Mouse (Mus musculus): Measurements from ENCODE around the gene Pde6c.

The Pde6c gene

DNA sequence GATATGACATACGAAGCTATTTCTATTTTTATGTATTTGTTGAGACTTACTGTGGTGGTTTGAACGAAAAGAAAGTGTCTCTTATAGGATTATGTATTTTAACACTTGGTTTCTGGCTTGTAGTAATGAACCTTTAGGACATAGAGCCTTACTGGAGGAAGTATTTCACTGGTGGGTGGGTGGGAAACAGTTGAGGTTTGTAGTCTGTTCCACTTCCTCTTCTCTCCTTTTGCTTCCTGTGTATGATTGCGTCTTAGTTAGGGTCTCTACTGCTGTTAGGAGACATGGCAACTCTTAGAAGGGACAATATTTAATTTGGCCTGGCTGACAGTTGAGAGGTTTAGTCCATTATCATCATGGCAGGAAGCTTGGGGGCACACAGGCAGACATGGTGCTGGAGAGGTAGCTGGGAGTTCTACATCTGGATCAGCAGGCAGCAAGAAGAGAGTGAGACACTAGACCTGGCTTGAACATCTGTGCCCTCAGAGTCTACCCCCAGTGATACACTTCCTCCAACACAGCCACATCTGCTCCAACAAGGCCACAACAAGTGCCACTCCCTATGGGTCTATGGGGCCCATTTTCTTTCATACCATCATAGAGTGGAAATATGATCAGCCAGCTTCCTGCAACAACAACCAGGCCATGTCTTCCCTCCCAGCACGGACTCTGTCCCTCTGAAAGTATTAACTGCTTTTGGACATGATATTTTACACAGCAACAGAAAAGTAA lies 11.1 kb downstream of the Pde6c start:
- 68% methylated on average over 4 of the region's 4 CpGs for WGBS

DNA sequence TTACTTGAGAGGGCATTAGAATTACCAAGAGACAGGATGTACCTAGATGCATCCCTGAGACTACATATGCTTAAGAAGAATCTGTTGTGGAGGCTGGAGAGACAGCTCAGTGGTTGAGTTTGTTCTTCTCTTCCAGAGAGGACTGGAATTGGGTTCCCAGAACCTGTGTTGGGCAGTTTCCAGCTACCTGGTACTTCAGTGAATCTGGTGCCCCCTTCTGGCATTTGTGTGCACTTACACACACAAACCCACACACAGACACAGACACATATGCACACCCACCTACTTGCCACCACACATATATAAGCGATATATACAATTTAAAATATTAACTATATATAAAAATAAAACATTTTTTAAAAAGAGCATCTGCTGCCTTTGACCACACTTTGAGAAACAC lies 23.7 kb downstream of the Pde6c start:
- 66% methylated on average over 1 of the region's 1 CpGs for WGBS

DNA sequence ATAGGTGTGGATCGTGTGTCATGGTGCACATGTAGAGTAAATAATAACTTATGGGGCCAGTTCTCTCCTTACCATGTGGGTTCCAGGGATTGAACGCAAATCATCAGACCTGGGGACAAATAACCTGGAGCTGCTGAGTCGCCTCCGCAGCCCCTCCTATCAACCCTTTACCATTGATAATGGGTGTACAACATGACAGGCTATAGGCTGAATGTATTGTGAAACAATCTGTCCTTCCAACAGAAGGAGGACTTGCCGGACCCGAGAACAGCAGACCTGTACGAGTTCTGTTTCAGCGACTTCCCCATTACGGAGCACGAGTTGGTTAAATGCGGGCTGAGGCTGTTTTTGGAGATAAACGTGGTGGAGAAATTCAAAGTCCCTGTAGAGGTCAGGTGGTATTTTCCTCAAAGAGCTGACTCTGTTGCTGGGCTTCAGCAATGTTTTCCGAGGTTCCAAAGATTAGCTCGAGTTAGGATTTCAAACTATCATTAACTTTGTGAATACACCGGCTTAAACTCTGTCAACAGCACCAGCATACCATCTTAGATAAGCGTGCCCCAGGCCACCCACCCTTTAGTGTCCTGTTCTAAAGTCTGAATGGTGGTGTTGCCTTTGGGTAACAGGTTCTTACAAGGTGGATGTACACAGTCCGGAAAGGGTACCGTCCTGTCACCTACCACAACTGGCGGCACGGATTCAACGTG lies 29.2 kb downstream of the Pde6c start:
- WGBS, result 92% methylated on average over 21 of the region's 21 CpGs

DNA sequence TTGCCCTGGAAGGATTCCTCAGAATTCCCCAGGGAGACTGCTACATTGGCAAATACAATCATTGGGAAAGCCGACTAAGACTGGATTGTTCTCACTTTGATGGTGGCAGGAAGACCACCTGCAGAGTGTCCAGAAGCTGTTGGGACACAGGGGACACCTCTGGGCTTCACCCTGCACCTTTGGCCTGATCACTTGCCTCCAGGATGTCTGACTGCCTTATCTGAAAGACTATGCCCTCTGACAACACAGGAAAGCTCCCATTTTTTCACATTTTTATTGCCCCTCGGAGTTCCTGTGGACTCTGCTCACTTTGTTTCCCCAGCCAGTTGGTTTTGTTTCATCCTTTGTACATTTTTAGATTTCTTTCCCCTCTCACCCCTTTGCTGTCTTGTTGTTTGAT lies 32.1 kb downstream of the Pde6c start:
- 52% methylated on average over 2 of the region's 2 CpGs for WGBS

DNA sequence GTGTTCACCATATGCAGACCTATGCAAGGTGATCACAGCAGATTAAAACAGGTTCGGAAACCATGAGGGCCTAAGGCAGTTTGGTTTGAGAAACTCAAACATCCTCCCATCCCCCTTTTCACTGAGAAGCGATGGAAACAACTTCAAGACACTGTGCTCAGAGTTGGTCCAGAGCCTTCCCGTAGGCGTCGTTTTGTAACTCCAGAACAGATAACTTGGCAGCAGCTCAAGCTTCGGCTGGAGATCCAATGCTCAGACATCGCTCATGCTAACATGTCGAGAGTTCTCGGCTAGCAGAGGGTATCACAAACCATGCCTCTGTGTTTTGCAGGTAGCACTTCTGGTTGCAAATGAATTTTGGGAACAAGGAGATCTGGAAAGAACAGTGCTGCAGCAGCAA lies 47.1 kb downstream of the Pde6c start:
- 67% methylated on average over 9 of the region's 9 CpGs for WGBS

DNA sequence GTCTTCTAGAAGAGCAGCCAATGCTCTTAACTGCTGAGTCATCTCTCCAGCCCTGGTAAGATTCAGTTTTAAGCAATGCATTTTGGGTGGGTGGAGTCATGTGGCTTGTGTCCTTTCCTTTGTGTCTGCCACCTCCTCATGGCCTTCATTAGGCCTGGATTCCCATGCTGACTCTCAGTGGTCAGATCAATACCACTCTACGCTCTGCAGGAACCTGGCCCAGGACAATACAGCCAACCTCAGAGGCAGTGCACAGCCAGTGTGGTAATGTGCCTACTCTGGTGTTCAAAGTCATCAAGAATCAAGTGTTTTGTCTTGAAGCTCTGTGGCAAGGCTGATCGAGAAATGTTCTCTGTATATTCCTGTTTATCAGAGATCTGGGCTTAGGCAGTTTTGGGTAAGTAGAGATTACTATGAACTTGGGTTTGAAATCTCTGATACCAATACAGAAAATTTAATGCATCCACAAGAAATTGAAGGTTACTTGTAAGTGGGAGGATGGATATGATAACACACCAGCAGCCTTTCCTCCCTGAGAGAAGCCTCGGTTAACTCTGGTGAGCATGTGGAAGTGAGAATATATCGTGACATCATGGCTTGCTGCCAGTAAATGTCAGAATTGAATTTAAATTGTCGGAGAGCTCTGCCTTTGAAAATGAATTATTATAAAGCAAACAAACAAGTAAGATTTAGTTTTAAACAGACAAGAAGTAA lies 54.2 kb downstream of the Pde6c start:
- 67% methylated on average over 5 of the region's 5 CpGs for whole genome bisulfite sequencing

DNA sequence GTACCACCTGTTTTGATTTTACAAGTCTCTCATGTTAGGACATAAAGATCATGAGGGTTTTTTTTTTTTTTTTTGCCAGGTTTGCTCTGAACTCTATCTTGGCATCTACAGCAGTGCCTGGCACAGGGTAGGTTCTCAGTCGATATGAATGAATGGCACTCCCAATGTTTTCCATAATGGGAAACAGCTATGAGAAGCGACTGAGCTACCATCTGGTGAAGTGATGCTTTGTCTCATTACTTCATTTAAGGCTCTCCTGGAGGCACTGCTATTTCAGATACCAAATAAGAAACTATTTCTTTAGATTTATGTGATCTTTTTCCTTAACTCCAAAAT lies 54.7 kb downstream of the Pde6c start:
- WGBS, result 37% methylated on average over 2 of the region's 2 CpGs

DNA sequence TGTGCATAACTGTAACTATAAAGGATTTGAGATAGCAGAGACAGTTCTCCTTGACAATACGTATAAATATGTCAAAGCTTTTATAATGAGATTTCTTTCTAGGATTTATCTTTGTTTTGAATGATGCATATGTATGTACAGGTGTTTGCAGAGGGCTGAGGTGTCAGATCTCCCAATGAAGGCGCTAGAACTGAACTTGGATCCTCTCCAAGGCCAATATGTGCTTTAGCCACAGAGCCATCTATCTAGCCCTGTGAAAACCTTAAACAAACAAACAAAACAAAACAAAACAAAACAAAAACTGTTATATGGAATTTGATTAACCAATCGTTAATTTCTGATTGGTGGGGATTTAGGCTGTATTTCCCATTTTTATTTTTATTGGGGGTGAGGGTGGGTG lies 58.0 kb downstream of the Pde6c start:
- WGBS, result 84% methylated on average over 3 of the region's 3 CpGs

DNA sequence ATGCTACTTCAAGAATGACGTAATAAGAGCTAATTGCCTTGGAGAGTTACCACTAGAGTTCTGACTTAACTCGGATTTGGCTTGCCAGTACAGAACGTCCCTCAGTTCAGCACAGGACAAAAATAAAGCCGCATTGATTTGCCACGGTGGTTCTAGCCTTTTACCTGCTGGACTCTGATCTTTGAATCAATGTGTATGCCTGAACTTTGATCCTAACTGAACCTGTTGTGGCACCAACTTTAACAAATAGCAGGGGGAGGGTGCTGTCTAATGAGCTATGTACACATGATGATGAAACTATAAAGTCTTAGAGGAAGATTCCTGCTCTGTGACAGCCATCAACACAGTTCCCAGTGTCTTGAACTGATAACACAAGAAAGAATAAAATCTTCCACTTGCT lies 58.9 kb downstream of the Pde6c start:
- WGBS, result 84% methylated on average over 5 of the region's 5 CpGs

DNA sequence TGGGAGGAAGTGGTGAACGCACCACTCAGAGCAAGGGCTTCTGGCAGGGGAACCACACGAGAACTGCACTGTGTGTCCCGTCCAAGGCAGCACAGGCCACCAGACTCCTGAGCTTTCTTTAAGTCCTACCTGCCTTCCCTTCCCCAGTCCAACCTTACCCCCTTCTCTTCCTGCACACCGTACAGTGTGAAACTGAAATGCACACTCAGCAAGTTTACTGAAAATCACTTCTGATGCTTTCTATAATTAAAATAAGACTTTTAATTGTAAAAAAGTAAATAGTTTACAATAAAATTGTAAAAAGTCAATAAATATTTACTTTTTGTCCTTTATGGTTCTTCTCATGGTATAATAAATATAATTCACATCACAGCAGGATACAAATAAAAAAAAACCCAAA lies 62.7 kb downstream of the Pde6c start:
- 97% methylated on average over 4 of the region's 4 CpGs for WGBS

DNA sequence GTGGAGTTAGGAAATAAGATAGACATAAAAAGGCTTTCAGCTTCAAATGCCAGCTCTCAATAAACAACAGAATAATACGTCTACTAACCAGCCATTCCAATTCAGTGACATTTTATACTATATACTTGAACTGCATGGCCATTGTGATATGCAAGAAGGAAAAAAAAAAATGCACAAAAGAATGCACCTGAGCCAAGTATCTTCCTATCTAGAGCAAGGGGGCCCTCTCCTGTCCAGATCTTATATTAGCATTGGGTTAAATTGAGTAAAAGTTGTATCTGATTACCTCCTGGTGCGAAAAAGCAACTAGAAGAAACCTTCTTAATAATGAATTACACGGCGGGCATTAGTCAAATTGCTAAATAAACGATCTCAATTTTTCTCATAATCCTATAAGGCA lies 66.2 kb downstream of the Pde6c start:
- WGBS, result 82% methylated on average over 5 of the region's 5 CpGs

DNA sequence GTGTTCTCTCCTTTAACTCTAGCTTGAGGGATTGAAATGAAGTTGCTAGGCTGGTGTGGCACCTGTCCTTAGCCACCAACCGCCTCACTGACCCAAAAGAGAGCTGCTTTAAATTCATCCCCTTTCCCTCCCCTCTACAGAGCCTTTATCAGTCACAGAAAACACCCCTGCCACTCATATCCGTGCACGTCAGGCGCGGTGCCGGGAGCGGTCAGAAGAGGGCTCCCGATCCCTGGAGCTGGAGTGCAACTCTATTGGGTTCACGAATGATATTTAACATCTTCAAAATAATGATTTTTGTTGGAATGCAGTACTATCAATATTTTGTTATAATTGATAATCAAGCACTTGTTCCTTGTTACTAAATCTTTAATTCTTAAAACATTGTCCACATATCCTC lies 74.1 kb downstream of the Pde6c start:
- WGBS, result 56% methylated on average over 9 of the region's 9 CpGs

DNA sequence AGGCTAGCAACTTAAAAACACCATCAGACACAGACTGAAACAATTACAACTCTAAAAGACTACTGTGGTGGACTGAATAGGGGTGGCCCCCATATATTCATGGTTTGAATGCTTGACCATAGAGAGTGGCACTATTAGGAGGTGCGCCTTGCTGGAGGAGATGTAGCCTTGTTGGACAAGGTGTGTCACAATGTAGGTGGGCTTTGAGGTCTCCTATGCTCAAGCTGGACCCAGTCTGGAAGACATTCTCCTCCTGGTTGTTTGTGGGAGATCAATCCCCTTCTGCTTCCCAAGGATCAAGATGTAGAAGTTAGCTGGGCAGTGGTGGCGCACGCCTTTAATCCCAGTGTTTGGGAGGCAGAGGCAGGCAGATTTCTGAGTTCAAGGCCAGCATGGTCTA lies 85.1 kb downstream of the Pde6c start:
- WGBS, result 98% methylated on average over 3 of the region's 3 CpGs

DNA sequence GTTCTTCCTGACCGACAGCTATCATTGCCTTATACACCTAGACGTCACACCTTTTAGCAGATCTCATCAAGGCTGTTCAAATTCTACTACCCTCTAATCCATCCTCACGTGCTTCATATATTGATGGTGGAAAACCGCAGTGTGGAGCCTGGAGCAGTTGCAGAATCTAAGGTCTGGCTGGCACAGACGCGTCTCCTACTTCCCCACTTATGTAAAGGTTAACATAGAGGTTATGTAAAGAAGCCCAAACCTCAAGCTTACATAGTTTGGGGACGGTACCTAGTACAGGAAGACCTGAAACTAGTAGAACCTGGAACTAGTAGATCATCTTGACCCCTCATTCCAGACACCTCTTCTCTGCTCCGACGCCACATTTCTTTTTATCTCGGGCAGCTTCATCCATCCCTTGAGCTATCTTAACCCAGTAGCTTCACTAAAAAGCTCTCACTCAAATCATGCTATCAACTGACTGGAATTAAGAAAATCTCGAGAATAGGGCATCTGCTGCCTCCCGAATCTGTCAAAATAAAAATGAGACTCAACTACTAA lies 90.8 kb downstream of the Pde6c start:
- WGBS, result 6% methylated on average over 12 of the region's 12 CpGs

DNA sequence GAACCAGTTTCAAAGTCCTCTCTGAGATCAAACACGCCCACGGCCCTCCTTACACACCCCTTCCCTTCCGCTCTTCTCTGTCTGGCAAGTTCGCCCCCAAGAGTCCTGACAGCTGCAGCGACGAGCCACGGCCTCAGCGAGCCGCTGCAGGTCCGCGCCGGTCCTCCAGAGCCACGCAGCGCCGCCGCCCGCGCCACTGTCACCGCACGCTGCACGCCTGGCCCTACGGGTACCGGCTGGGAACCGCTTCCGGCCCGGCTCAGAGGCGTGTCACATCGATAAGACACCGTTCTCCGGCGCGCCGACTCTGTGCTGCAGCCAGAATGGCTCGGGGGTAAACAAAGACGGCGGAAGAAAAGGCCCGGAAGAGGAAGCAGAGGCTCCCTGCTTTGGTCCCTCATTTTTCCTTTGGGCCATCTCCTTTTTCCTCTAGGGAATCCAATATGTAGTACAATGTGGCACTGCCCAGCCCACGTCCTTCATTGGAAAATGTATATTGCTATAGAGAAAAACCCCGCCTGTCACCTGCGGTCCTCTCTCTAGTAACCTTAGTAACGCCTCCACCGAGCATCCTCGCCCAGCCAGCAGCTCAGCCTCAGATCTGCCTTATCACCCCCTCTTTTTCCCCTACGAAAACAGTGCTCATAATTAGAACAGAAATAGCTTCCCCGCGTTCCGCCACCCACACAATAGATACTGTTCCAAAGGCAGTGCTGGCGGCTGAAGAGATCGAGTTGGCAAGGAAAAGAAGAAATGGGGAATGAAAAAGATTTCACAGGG lies 91.5 kb downstream of the Pde6c start, which contains the start of gene Fra10ac1:
Gene Fra10ac1, minus strand, starts transcription at position 252 of the 780 bp plus-strand sequence.
- WGBS, result under 1% methylated on average over 49 of the region's 49 CpGs

DNA sequence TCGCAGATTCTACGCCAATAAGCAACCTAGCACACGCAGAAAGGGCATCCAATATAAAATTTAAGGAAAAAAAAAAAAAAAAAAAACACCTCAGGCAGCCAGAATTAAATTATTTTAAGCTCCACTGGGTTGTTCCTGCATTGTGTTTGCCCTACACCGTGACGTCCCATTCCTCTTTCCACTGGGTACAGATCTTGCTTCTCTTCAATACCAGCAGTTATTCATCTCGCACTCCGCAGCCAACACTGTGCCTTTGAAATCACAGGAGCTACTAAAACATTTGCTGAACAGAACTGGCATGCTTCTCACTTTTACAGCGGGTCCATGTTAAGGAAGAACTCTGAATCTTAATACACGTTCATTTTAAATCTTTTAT lies 92.1 kb downstream of the Pde6c start:
- 4% methylated on average over 9 of the region's 9 CpGs for WGBS

DNA sequence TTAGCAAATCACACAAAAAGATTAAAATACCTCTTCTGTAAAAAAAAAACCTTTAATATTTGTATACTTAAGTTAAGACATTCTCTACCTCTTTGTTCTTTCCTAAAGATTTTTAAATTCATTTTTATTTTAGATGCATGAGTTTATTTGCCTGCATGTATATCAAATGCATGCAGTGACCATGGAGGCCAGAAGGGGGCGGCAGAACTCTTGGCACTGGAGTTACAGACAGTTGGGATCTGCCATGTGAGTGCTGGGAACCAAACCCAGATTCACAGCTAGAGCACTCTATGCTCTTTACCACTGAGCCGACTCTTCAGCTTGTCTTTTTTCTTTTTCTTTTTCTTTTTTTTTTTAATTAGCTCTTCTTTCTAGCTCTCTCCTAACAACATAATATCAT lies 96.1 kb downstream of the Pde6c start:
- WGBS, result 54% methylated on average over 2 of the region's 2 CpGs

DNA sequence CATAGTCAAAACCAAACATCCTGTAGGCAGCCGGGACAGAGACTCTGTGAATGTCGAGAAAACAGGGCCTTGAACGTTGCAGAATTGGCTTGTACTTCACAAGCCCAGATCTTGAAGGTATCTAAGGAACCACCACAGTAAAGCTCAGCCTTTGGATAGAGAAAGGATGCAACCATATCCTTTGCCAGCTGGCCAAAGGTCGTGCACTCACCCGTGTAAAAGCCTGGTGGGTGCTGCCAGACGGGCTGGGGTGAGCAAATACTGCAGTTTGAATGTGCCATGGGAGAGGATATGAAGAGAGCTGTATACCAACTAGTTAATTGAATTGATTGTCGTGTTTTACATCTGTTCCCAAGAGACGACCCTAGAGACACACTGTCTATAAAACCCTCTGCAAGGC lies 99.5 kb downstream of the Pde6c start:
- 64% methylated on average over 8 of the region's 8 CpGs for WGBS

DNA sequence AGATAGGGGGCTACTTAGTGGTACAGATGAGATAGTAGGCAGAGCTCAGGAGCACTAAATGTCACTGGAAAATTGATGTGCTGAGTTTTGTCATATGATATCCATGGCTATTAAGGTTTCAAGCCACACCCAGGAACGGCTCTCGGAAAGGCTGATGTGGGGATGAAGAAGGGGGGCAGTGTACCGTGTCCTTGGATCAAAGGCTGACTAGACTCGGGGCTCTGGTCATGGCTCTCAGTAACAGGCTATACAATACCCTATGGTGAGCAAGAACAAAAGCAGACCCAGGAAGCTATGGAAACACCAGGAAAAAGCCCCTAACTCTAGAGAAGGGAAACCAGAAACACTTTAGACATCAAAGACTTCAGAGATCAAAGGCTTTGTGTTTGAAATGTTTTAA lies 99.9 kb downstream of the Pde6c start:
- 37% methylated on average over 4 of the region's 4 CpGs for WGBS

All from cerebral cortex, adult 2 months (tissue).